Mouse (Mus musculus) MEL (cell line): ENCODE results near the gene Retreg1. TPM values are rescaled to one million over a fixed set of nuclear protein-coding genes. Genes with fewer than 3 reads are reported as not detected.

ENCODE experiments used
- DNase-seq: peaks from one replicate; pipeline ENCODE4 v3.0.0; 2011; ENCODE audit warnings: low read depth, low spot score
- H3K27ac ChIP-seq: 2 replicates; pipeline ENCODE4 v1.5.1; 2012; ENCODE audit warnings: low read depth, mild to moderate bottlenecking, control low read depth, low read length, moderate library complexity; ENCODE audit not compliant: control insufficient read depth
- H3K27me3 ChIP-seq, 2 experiments: fragments of 150-350 bp in 1 of 2; sonication (generic) in 1 of 2; 2 replicates each; pipeline ENCODE4 v1.6.1; 2012; ENCODE audit warnings: low read length in 2 of 2, mild to moderate bottlenecking in 2 of 2, improper control_type of control experiment in 1 of 2, moderate library complexity in 1 of 2; ENCODE audit not compliant: insufficient read depth in 2 of 2, control insufficient read depth in 1 of 2
- H3K36me3 ChIP-seq, 2 experiments: 2 replicates each; pipeline ENCODE4 v1.6.1; 2012 to 2014; ENCODE audit warnings: low read length in 2 of 2, improper control_type of control experiment in 1 of 2, inconsistent platforms in 1 of 2, mild to moderate bottlenecking in 1 of 2; ENCODE audit not compliant: insufficient read depth in 2 of 2, control insufficient read depth in 1 of 2
- H3K4me1 ChIP-seq, 2 experiments: fragments of 150-350 bp in 1 of 2; sonication (generic) in 1 of 2; 2 replicates each; pipeline ENCODE4 v1.6.1; 2012; ENCODE audit warnings: low read length in 2 of 2, improper control_type of control experiment in 1 of 2, mild to moderate bottlenecking in 1 of 2; ENCODE audit not compliant: insufficient read depth in 2 of 2, control insufficient read depth in 1 of 2
- H3K4me3 ChIP-seq, 2 experiments: fragments of 150-350 bp in 1 of 2; sonication (generic) in 1 of 2; 2 replicates each; pipeline ENCODE4 v1.5.1; 2012; ENCODE audit warnings: low read depth in 2 of 2, low read length in 2 of 2, mild to moderate bottlenecking in 2 of 2, moderate library complexity in 2 of 2, control low read depth in 1 of 2, improper control_type of control experiment in 1 of 2; ENCODE audit not compliant: control insufficient read depth in 1 of 2, insufficient read depth in 1 of 2
- H3K79me2 ChIP-seq: 2 replicates; pipeline ENCODE4 v1.6.1; 2012; ENCODE audit warnings: mild to moderate bottlenecking, low read length, moderate library complexity; ENCODE audit not compliant: control insufficient read depth, poor library complexity, insufficient read depth
- H3K9ac ChIP-seq: 2 replicates; pipeline ENCODE4 v1.6.1; 2012; ENCODE audit warnings: low read depth, mild to moderate bottlenecking, control low read depth, low read length, moderate library complexity; ENCODE audit not compliant: control insufficient read depth, poor library complexity, severe bottlenecking
- H3K9me3 ChIP-seq: fragments of 150-350 bp; sonication (generic); replicated peaks from 2 replicates; pipeline ENCODE4 v1.6.1; 2012; ENCODE audit warnings: mild to moderate bottlenecking, low read length, improper control_type of control experiment, moderate library complexity; ENCODE audit not compliant: insufficient read depth
- BHLHE40 ChIP-seq: IDR thresholded peaks from 2 replicates; pipeline ENCODE4 v1.6.1; 2012; ENCODE audit warnings: low read depth, mild to moderate bottlenecking, inconsistent platforms, low read length, improper control_type of control experiment, borderline replicate concordance
- E2F4 ChIP-seq: IDR thresholded peaks from 2 replicates; pipeline ENCODE4 v1.6.1; 2011; ENCODE audit warnings: low read depth, low read length, improper control_type of control experiment, borderline replicate concordance
- ELF1 ChIP-seq: IDR thresholded peaks from 2 replicates; pipeline ENCODE4 v1.6.1; 2014; ENCODE audit warnings: low read depth, mild to moderate bottlenecking, inconsistent platforms, low read length, improper control_type of control experiment, moderate library complexity
- GABPA ChIP-seq: IDR thresholded peaks from 2 replicates; pipeline ENCODE4 v1.6.1; 2012; ENCODE audit warnings: low read depth, mild to moderate bottlenecking, inconsistent platforms, low read length, improper control_type of control experiment, moderate library complexity
- GATA1 ChIP-seq: IDR thresholded peaks from 2 replicates; pipeline ENCODE4 v1.6.1; 2011; ENCODE audit warnings: low read depth, low read length, improper control_type of control experiment
- KAT2A ChIP-seq: conservative IDR thresholded peaks from 2 replicates; pipeline ENCODE4 v1.6.1; 2012; ENCODE audit warnings: low read depth, low read length, improper control_type of control experiment, inconsistent platforms
- MAFK ChIP-seq: IDR thresholded peaks from 2 replicates; pipeline ENCODE4 v1.6.1; 2011; ENCODE audit warnings: low read depth, mild to moderate bottlenecking, low read length, improper control_type of control experiment, borderline replicate concordance
- MAZ ChIP-seq: IDR thresholded peaks from 2 replicates; pipeline ENCODE4 v1.6.1; 2012; ENCODE audit warnings: low read depth, mild to moderate bottlenecking, inconsistent platforms, low read length, improper control_type of control experiment
- MEF2A ChIP-seq: IDR thresholded peaks from 2 replicates; pipeline ENCODE4 v1.6.1; 2014; ENCODE audit warnings: low read depth, mild to moderate bottlenecking, inconsistent platforms, low read length, improper control_type of control experiment; ENCODE audit not compliant: poor library complexity, insufficient replicate concordance, severe bottlenecking; ENCODE audit errors: extremely low read depth
- MXI1 ChIP-seq: IDR thresholded peaks from 2 replicates; pipeline ENCODE4 v1.6.1; 2011; ENCODE audit warnings: mild to moderate bottlenecking, low read depth, low read length, improper control_type of control experiment
- MYB ChIP-seq: IDR thresholded peaks from 2 replicates; pipeline ENCODE4 v1.6.1; 2011; ENCODE audit warnings: mild to moderate bottlenecking, low read depth, low read length, improper control_type of control experiment
- MYC ChIP-seq: IDR thresholded peaks from 2 replicates; pipeline ENCODE4 v1.6.1; 2011; ENCODE audit warnings: low read depth, mild to moderate bottlenecking, low read length, improper control_type of control experiment, moderate library complexity
- POLR2AphosphoS2 ChIP-seq: IDR thresholded peaks from 2 replicates; pipeline ENCODE4 v1.6.1; 2011; ENCODE audit warnings: low read length, improper control_type of control experiment
- POLR2AphosphoS5 ChIP-seq: IDR thresholded peaks from 2 replicates; pipeline ENCODE4 v1.6.1; 2012; ENCODE audit warnings: low read depth, borderline replicate concordance, mild to moderate bottlenecking, inconsistent platforms, low read length, moderate library complexity, mixed read lengths
- SIN3A ChIP-seq: IDR thresholded peaks from 2 replicates; pipeline ENCODE4 v1.6.1; 2012; ENCODE audit warnings: low read length, improper control_type of control experiment, inconsistent platforms
- TAL1 ChIP-seq: IDR thresholded peaks from 2 replicates; pipeline ENCODE4 v1.6.1; 2012; ENCODE audit warnings: mild to moderate bottlenecking, inconsistent platforms, low read length, moderate library complexity, mixed read lengths
- TCF12 ChIP-seq: IDR thresholded peaks from 2 replicates; pipeline ENCODE4 v1.6.1; 2014; ENCODE audit warnings: low read depth, mild to moderate bottlenecking, inconsistent platforms, low read length, improper control_type of control experiment, moderate library complexity
- UBTF ChIP-seq: IDR thresholded peaks from 2 replicates; pipeline ENCODE4 v1.6.1; 2012; ENCODE audit warnings: low read depth, mild to moderate bottlenecking, inconsistent platforms, low read length, improper control_type of control experiment, moderate library complexity, borderline replicate concordance; ENCODE audit not compliant: insufficient read depth
- ZKSCAN1 ChIP-seq: IDR thresholded peaks from 2 replicates; pipeline ENCODE4 v1.6.1; 2012; ENCODE audit warnings: low read depth, mild to moderate bottlenecking, inconsistent platforms, low read length, improper control_type of control experiment, moderate library complexity
- ZMIZ1 ChIP-seq: IDR thresholded peaks from 2 replicates; pipeline ENCODE4 v1.6.1; 2012; ENCODE audit warnings: low read depth, mild to moderate bottlenecking, inconsistent platforms, low read length, improper control_type of control experiment, moderate library complexity
- polyA plus RNA-seq, 2 experiments: library from polyadenylated mRNA; stranded (reverse) in 1 of 2; unstranded in 1 of 2; fragments of >175 nt in 1 of 2; fragments of >200 nt in 1 of 2; gene quantifications; 2 replicates each; pipeline versions ENCODE4 v1.2.1 to v1.2.4; 2012; ENCODE audit warnings: low replicate concordance in 2 of 2, low read depth in 1 of 2; ENCODE audit not compliant: insufficient read length in 2 of 2, insufficient read depth in 1 of 2, missing spikeins in 1 of 2
- total RNA-seq: library from RNA; depleted of rRNA; stranded (reverse); fragments of 300-350 nt; gene quantifications from 2 replicates; pipeline ENCODE4 v1.2.3, GENCODE M21; 2012

The Retreg1 gene
- total and polyA plus RNA-seq, 3 experiments = 3.1 to 7.6 TPM; not detected in 1

DNA sequence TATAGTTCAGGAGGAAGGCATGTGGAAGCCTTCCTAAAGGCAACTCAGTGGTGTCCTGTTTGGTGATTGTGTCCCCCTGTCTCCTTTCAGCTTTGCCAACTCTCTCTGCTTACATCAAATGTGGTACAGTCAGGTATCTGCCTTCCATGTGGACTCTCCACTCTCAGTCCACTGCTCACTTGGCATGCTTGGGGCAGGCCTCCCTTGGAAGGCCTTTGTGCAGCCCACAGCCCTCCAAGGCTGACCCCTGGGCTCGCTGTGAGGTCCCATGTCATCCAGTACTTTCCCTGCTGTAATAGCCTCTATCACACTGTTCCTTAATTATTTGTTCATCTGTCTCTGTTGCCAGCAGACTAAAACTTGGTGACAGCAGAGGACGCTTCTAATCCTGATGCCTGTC lies 79.0 kb downstream of the Retreg1 start:
- Histone ChIP-seq H3K27me3 (no peaks in the 10 kb centered on the region; a peak in 1 of 4 replicates), H3K27ac (no peak overlapping the region), H3K79me2 (no peaks in the 10 kb centered on the region), H3K36me3 (no peaks in the 10 kb centered on the region), H3K4me3 (no peak overlapping the region), H3K9me3 (no peaks in the 10 kb centered on the region), H3K9ac (no peak overlapping the region), H3K4me1 (no peaks in the 10 kb centered on the region)
- TF ChIP-seq MAFK (no peak), SIN3A (no peak), GATA1 (no peak), MAZ (no peak), MXI1 (no peak), TAL1 (no peak)
- no peak for DNase-seq

- no peaks in the 10 kb centered on the region for H3K9me3 ChIP-seq
- TF ChIP-seq KAT2A (no peak), GATA1 (no peak), ZKSCAN1 (no peak), POLR2AphosphoS2 (no peak), POLR2AphosphoS5 (no peak), BHLHE40 (no peak), MEF2A (no peak), ZMIZ1 (no peak), TCF12 (no peak), ELF1 (no peak), MYC (no peak), UBTF (no peak), MAFK (no peak), GABPA (no peak), MYB (no peak), E2F4 (no peak)
- H3K27ac ChIP-seq = no peak overlapping the region
- no peaks in the 10 kb centered on the region for H3K36me3 ChIP-seq
- peaks cover 0 to 2% of the 10 kb centered on the region in 2 experiments; a peak in 1 of 4 replicates for H3K4me1 ChIP-seq
- H3K79me2 ChIP-seq = no peaks in the 10 kb centered on the region
- H3K9ac ChIP-seq = no peak overlapping the region
- DNase-seq = no peak
- H3K27me3 ChIP-seq = no peaks in the 10 kb centered on the region
- H3K4me3 ChIP-seq = no peak overlapping the region
Observed at GRCm38 (mm10) chr15:25923916-25924315, 80.9 kb downstream of the Retreg1 start.
